Mouse (Mus musculus) hindbrain, embryonic 15.5 days (tissue): ENCODE data around the gene 1700025G04Rik. TPM values are rescaled to one million over a fixed set of nuclear protein-coding genes. Genes with fewer than 3 reads are reported as not detected.

Experiments
- ATAC-seq: fragments of 200-750 bp; cut with Nextera tagmentation; 2 replicates; pipeline ENCODE4 v1.8.0; 2017; ENCODE audit warnings: low read depth, moderate number of reproducible peaks, moderate TSS enrichment; ENCODE audit not compliant: low FRiP score
- H3K27ac ChIP-seq: fragments of 300-500 bp; sonication (generic); replicated peaks from 2 replicates; pipeline ENCODE4 v1.5.1; 2015; ENCODE audit warnings: mild to moderate bottlenecking, inconsistent platforms
- H3K27me3 ChIP-seq: fragments of 300-500 bp; sonication (generic); 2 replicates; pipeline ENCODE4 v1.6.1; 2015; ENCODE audit warnings: control low read depth, inconsistent platforms
- H3K36me3 ChIP-seq: fragments of 300-500 bp; sonication (generic); 2 replicates; pipeline ENCODE4 v1.6.1; 2015; ENCODE audit warnings: control low read depth, inconsistent platforms
- H3K4me1 ChIP-seq: fragments of 300-500 bp; sonication (generic); replicated peaks from 2 replicates; pipeline ENCODE4 v1.6.1; 2015; ENCODE audit warnings: control low read depth, inconsistent platforms
- H3K4me2 ChIP-seq: fragments of 300-500 bp; sonication (generic); 2 replicates; pipeline ENCODE4 v1.6.1; 2015; ENCODE audit warnings: moderate library complexity, mild to moderate bottlenecking, inconsistent platforms
- H3K4me3 ChIP-seq: fragments of 300-500 bp; sonication (generic); 2 replicates; pipeline ENCODE4 v1.5.1; 2015; ENCODE audit warnings: mild to moderate bottlenecking, inconsistent platforms
- H3K9ac ChIP-seq: fragments of 300-500 bp; sonication (generic); 2 replicates; pipeline ENCODE4 v1.6.1; 2015; ENCODE audit warnings: inconsistent platforms
- H3K9me3 ChIP-seq: fragments of 300-500 bp; sonication (generic); 2 replicates; pipeline ENCODE4 v1.6.1; 2016; ENCODE audit warnings: control low read depth, inconsistent platforms
- WGBS: fragments of 180-500 bp; shearing (Covaris S2); methylation state at CpG from one replicate; pipeline ENCODE4 v1.1.7; 2015; 5-methylcytosine and 5-hydroxymethylcytosine counted together
- polyA plus RNA-seq: library from polyadenylated mRNA; unstranded; fragments of >200 nt; fragmentation: Nextera tagmentation; extraction: Ambion mirVana; gene quantifications from 2 replicates; pipeline ENCODE4 v1.2.1, GENCODE M21; 2015

1700025G04Rik gene
- polyA plus RNA-seq, 1 experiment from 2014 or later: 33.9 TPM

GRCm38 (mm10) chr1:152070441-152070840 is 19.5 kb downstream of the 1700025G04Rik start:
- Histone ChIP-seq H3K27ac (no peak overlapping the region), H3K4me3 (no peak overlapping the region), H3K9me3 (no peaks in the 10 kb centered on the region), H3K27me3 (no peaks in the 10 kb centered on the region), H3K9ac (no peak overlapping the region), H3K4me1 (peaks cover 31% of the 10 kb centered on the region), H3K36me3 (no peaks in the 10 kb centered on the region), H3K4me2 (no peak overlapping the region)
- no peak for ATAC-seq
- WGBS: 41% methylated on average over 4 of the region's 4 CpGs

GRCm38 (mm10) chr1:152069745-152070144 is 20.2 kb downstream of the 1700025G04Rik start:
- no peaks in the 10 kb centered on the region for H3K9me3 ChIP-seq
- no peak overlapping the region for H3K4me3 ChIP-seq
- peaks cover 29% of the 10 kb centered on the region for H3K4me1 ChIP-seq
- H3K36me3 ChIP-seq: no peaks in the 10 kb centered on the region
- WGBS: 18% methylated on average over 7 of the region's 7 CpGs
- H3K9ac ChIP-seq: no peak overlapping the region
- H3K4me2 ChIP-seq: peak overlapping the region; percentile 18; the same call in 1 of the 2 replicates
- H3K27me3 ChIP-seq: no peaks in the 10 kb centered on the region
- ATAC-seq: no peak
- no peak overlapping the region for H3K27ac ChIP-seq

- Histone ChIP-seq H3K4me1 (peaks cover 23% of the 10 kb centered on the region), H3K9me3 (no peaks in the 10 kb centered on the region), H3K4me3 (no peak overlapping the region), H3K4me2 (no peak overlapping the region), H3K27ac (no peak overlapping the region), H3K36me3 (no peaks in the 10 kb centered on the region), H3K9ac (no peak overlapping the region), H3K27me3 (no peaks in the 10 kb centered on the region)
- no peak for ATAC-seq
These were observed 22.0 kb downstream of the 1700025G04Rik start for GRCm38 (mm10) chr1:152067919-152068318.

- H3K27ac ChIP-seq: no peak overlapping the region
- WGBS: 97% methylated on average over 7 of the region's 7 CpGs
- H3K36me3 ChIP-seq: no peaks in the 10 kb centered on the region
- H3K4me3 ChIP-seq: no peak overlapping the region
- H3K9me3 ChIP-seq: no peaks in the 10 kb centered on the region
- no peaks in the 10 kb centered on the region for H3K27me3 ChIP-seq
- ATAC-seq: no peak
- no peak overlapping the region for H3K4me2 ChIP-seq
- peaks cover 15% of the 10 kb centered on the region; the same call in 1 of the 2 replicates for H3K4me1 ChIP-seq
- no peak overlapping the region for H3K9ac ChIP-seq
These were observed 24.4 kb downstream of the 1700025G04Rik start for GRCm38 (mm10) chr1:152065527-152065926.

GRCm38 (mm10) chr1:152063357-152064145 is 26.4 kb downstream of the 1700025G04Rik start:
- WGBS: 88% methylated on average over 11 of the region's 11 CpGs
- no peak overlapping the region for H3K4me3 ChIP-seq

GRCm38 (mm10) chr1:152061745-152062144 is 28.2 kb downstream of the 1700025G04Rik start:
- no peak overlapping the region for H3K9ac ChIP-seq
- no peaks in the 10 kb centered on the region for H3K27me3 ChIP-seq
- no peaks in the 10 kb centered on the region for H3K36me3 ChIP-seq
- H3K4me1 ChIP-seq: peaks cover 6% of the 10 kb centered on the region; the same call in 1 of the 2 replicates
- no peak for ATAC-seq
- H3K4me3 ChIP-seq: no peak overlapping the region
- H3K9me3 ChIP-seq: no peaks in the 10 kb centered on the region
- WGBS: 91% methylated on average over 12 of the region's 12 CpGs
- H3K4me2 ChIP-seq: no peak overlapping the region
- no peak overlapping the region for H3K27ac ChIP-seq

More at GRCm38 (mm10) chr1:152063357-152064145, 26.4 kb downstream of the 1700025G04Rik start:
- Histone ChIP-seq H3K27me3 (no peaks in the 10 kb centered on the region), H3K9ac (no peak overlapping the region), H3K9me3 (no peaks in the 10 kb centered on the region), H3K27ac (no peak overlapping the region), H3K4me1 (peaks cover 7% of the 10 kb centered on the region; the same call in 1 of the 2 replicates), H3K4me2 (no peak overlapping the region), H3K36me3 (no peaks in the 10 kb centered on the region)
- no peak for ATAC-seq

- Histone ChIP-seq H3K4me3 (no peak overlapping the region), H3K4me2 (no peak overlapping the region), H3K9ac (no peak overlapping the region), H3K36me3 (no peaks in the 10 kb centered on the region), H3K4me1 (peaks cover 6% of the 10 kb centered on the region; the same call in 1 of the 2 replicates), H3K9me3 (no peaks in the 10 kb centered on the region), H3K27me3 (no peaks in the 10 kb centered on the region), H3K27ac (no peak overlapping the region)
- ATAC-seq: no peak
- 72% methylated on average over 3 of the region's 3 CpGs for WGBS
These were observed 29.7 kb downstream of the 1700025G04Rik start for GRCm38 (mm10) chr1:152060265-152060664.

GRCm38 (mm10) chr1:152058776-152059175 is 31.1 kb downstream of the 1700025G04Rik start:
- 81% methylated on average over 3 of the region's 3 CpGs for WGBS

GRCm38 (mm10) chr1:152053112-152053511 is 36.8 kb downstream of the 1700025G04Rik start:
- Histone ChIP-seq H3K27me3 (no peaks in the 10 kb centered on the region), H3K4me1 (peaks cover 7% of the 10 kb centered on the region; the same call in 1 of the 2 replicates), H3K27ac (no peak overlapping the region), H3K36me3 (no peaks in the 10 kb centered on the region), H3K4me3 (no peak overlapping the region), H3K4me2 (no peak overlapping the region), H3K9me3 (no peaks in the 10 kb centered on the region), H3K9ac (no peak overlapping the region)
- WGBS: 87% methylated on average over 5 of the region's 5 CpGs
- no peak for ATAC-seq

More at GRCm38 (mm10) chr1:152058776-152059175, 31.1 kb downstream of the 1700025G04Rik start:
- H3K9ac ChIP-seq: no peak overlapping the region
- H3K36me3 ChIP-seq: no peaks in the 10 kb centered on the region
- no peaks in the 10 kb centered on the region for H3K9me3 ChIP-seq
- no peak overlapping the region for H3K4me2 ChIP-seq
- H3K27ac ChIP-seq: no peak overlapping the region
- no peak overlapping the region for H3K4me3 ChIP-seq
- ATAC-seq: no peak; the same call in 1 of the 2 replicates
- H3K27me3 ChIP-seq: no peaks in the 10 kb centered on the region
- H3K4me1 ChIP-seq: peaks cover 6% of the 10 kb centered on the region; the same call in 1 of the 2 replicates

GRCm38 (mm10) chr1:152051858-152052257 is 38.1 kb downstream of the 1700025G04Rik start:
- Histone ChIP-seq H3K9ac (no peak overlapping the region), H3K4me2 (no peak overlapping the region), H3K4me1 (peaks cover 9% of the 10 kb centered on the region), H3K27ac (no peak overlapping the region), H3K27me3 (no peaks in the 10 kb centered on the region), H3K4me3 (no peak overlapping the region), H3K36me3 (no peaks in the 10 kb centered on the region), H3K9me3 (no peaks in the 10 kb centered on the region)
- ATAC-seq: no peak
- 79% methylated on average over 9 of the region's 9 CpGs for WGBS

- no peaks in the 10 kb centered on the region for H3K9me3 ChIP-seq
- ATAC-seq: no peak
- H3K4me2 ChIP-seq: no peak overlapping the region
- H3K4me3 ChIP-seq: no peak overlapping the region
- no peak overlapping the region for H3K27ac ChIP-seq
- WGBS: 86% methylated on average over 7 of the region's 7 CpGs
- H3K36me3 ChIP-seq: no peaks in the 10 kb centered on the region
- peaks cover 10% of the 10 kb centered on the region for H3K4me1 ChIP-seq
- no peak overlapping the region for H3K9ac ChIP-seq
- H3K27me3 ChIP-seq: no peaks in the 10 kb centered on the region
These were observed 39.9 kb downstream of the 1700025G04Rik start for GRCm38 (mm10) chr1:152050037-152050436.

- Histone ChIP-seq H3K4me3 (no peak overlapping the region), H3K27me3 (no peaks in the 10 kb centered on the region), H3K9me3 (no peaks in the 10 kb centered on the region), H3K27ac (no peak overlapping the region), H3K4me2 (no peak overlapping the region), H3K36me3 (no peaks in the 10 kb centered on the region), H3K4me1 (peaks cover 10% of the 10 kb centered on the region), H3K9ac (no peak overlapping the region)
- WGBS: 76% methylated on average over 4 of the region's 4 CpGs
- ATAC-seq: no peak
These were observed 41.6 kb downstream of the 1700025G04Rik start for GRCm38 (mm10) chr1:152048291-152048690.
